Mouse (Mus musculus) thymus, postnatal 25 days (tissue): ENCODE results near the gene Pacs1.
"Not testable (repeated sequence)": the region's sequence is repeated elsewhere in the genome, so short reads cannot be mapped to it uniquely, and the experiment has no call there.

ENCODE experiments used
- DNase-seq: peaks from one replicate; pipeline ENCODE4 v3.0.0; 2022

Pacs1 gene

GRCm38 (mm10) chr19:5149041-5149440, 123.9 kb downstream of the Pacs1 start:
- DNase-seq: not testable (repeated sequence)

GRCm38 (mm10) chr19:5139640-5140039, 133.3 kb downstream of the Pacs1 start:
- DNase-seq: peak; percentile 62

- DNase-seq: no peak
Measured at GRCm38 (mm10) chr19:5131237-5131636, 141.7 kb downstream of the Pacs1 start.

GRCm38 (mm10) chr19:5129770-5130169, 143.1 kb downstream of the Pacs1 start:
- DNase-seq: no peak

GRCm38 (mm10) chr19:5124055-5124614, 148.8 kb downstream of the Pacs1 start:
- no peak for DNase-seq

- no peak for DNase-seq
Measured at GRCm38 (mm10) chr19:5123241-5123640, 149.7 kb downstream of the Pacs1 start.

- DNase-seq: no peak
Measured at GRCm38 (mm10) chr19:5122492-5122891, 150.4 kb downstream of the Pacs1 start.

- no peak for DNase-seq
Measured at GRCm38 (mm10) chr19:5118384-5118698, 154.6 kb downstream of the Pacs1 start, which contains the start of gene Klc2. Klc2 (minus strand) TSS chr19:5118560.

- peak; percentile 82 for DNase-seq
Measured at GRCm38 (mm10) chr19:5117494-5118383, 155.2 kb downstream of the Pacs1 start.

GRCm38 (mm10) chr19:5113783-5114182, 159.1 kb downstream of the Pacs1 start:
- DNase-seq: no peak

- DNase-seq: no peak
Measured at GRCm38 (mm10) chr19:5109659-5110453, 163.1 kb downstream of the Pacs1 start.

GRCm38 (mm10) chr19:5108702-5109101, 164.2 kb downstream of the Pacs1 start:
- no peak for DNase-seq

GRCm38 (mm10) chr19:5108271-5108575, 164.7 kb downstream of the Pacs1 start:
- no peak for DNase-seq

- DNase-seq: no peak
Measured at GRCm38 (mm10) chr19:5107556-5108270, 165.2 kb downstream of the Pacs1 start.

- DNase-seq: peak; percentile 98
Measured at GRCm38 (mm10) chr19:5106731-5107191, 166.2 kb downstream of the Pacs1 start, which contains the start of gene Rab1b. Rab1b (minus strand) TSS chr19:5107072.

- no peak for DNase-seq
Measured at GRCm38 (mm10) chr19:5106074-5106473, 166.8 kb downstream of the Pacs1 start.

- peak; percentile 68 for DNase-seq
Measured at GRCm38 (mm10) chr19:5098363-5099143, 174.4 kb downstream of the Pacs1 start, which contains the start of gene Cnih2. Cnih2 (minus strand) TSS chr19:5098521.

- no peak for DNase-seq
Measured at GRCm38 (mm10) chr19:5097521-5098362, 175.2 kb downstream of the Pacs1 start.

GRCm38 (mm10) chr19:5095887-5096474, 176.9 kb downstream of the Pacs1 start:
- DNase-seq: no peak

GRCm38 (mm10) chr19:5094746-5095417, 178.0 kb downstream of the Pacs1 start:
- no peak for DNase-seq
